Mouse (Mus musculus) brain, embryonic 14.5 days (tissue): ENCODE results near the gene Sgo1.

Source experiments
- CTCF ChIP-seq: fragments of 200-500 bp; IDR thresholded peaks from 2 replicates; pipeline ENCODE4 v1.5.1; 2012; ENCODE audit warnings: inconsistent platforms, mild to moderate bottlenecking, moderate library complexity, borderline replicate concordance; ENCODE audit not compliant: insufficient read depth, insufficient read length; ENCODE audit errors: extremely low read depth
- POLR2A ChIP-seq: fragments of 200-500 bp; IDR thresholded peaks from 2 replicates; pipeline ENCODE4 v1.6.1; 2012; ENCODE audit warnings: mild to moderate bottlenecking, inconsistent platforms, borderline replicate concordance; ENCODE audit not compliant: poor library complexity, insufficient read depth, insufficient read length, severe bottlenecking; ENCODE audit errors: extremely low read depth

DNA sequence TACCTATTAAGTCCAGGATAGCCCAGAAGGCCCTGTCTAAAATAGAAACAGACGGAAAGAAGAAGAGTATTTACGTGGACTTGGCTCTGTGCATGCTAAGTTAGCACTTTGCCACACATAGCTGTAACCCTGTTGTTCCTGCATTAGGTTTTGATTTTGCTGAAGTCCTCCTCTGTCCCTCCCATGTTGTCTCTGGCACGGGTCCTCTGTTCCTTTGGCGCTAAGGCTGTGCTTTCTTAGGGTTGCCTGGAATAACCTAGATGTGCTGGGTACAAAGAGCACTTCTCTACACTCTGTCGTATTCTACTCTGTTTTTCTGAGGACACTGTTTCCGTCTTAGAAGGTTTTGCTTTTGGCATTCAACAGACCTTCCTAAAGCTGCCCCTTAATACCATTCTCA is 34.1 kb downstream of the Sgo1 start:
- TF ChIP-seq POLR2A = no peak
- TF ChIP-seq CTCF = no peak
